Mouse (Mus musculus): Measurements from ENCODE around the gene Sdsl.

Sdsl gene

GRCm38 (mm10) chr5:120456841-120457554 lies 15.6 kb downstream of the Sdsl start:
- no peak for DNase-seq (ENCODE audit: low read depth, low spot score)

DNA sequence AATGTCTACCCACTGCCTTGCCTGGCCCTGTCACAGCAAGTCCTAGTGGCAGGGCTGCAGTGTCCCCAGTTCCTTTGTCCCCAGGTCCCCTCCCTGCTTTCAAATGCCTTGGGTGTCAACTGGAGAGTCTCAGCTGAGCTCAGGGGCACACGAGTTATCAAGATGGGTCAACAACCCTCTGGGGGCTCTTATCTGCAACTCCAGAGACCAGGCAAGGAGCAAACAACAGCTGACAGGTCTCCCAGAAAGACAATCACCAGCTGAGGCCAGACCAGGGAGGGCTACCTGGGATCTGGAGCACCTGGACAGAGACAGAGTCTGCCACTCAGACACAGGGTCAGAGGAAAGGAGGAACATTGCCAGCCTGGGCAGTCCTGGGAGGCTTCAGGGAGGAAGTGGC lies 16.4 kb downstream of the Sdsl start:
- no peak for DNase-seq (ENCODE audit: low read depth, low spot score)

DNA sequence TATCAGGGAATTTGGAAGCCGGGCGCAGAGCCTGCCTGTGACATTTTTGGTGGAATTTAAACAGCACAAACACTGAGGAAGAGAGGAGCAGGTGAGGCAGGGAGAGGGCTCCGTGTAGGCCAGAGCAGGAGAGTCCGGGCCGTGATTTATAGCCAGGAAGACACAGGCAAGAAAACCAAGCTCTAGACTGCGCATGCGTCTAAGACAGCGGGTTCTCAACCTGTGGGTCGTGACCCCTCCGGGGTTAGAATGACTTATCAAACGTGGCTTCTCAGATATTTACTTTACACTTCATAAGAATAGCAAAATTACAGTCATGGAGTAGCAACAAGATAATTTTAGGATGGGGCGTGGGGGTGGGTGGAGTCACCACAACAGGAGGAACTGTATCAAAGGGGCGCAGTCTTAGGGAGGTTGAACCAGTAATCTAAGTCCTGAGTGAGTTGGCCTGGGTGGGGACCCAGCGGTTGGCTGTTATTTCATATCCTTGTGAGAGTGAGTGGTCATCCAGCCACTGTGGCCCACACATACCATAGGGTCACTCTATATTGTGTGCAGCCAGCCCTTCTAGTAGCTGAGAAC lies 17.8 kb downstream of the Sdsl start:
- DNase-seq (ENCODE audit: low read depth, low spot score) = no peak

GRCm38 (mm10) chr5:120447305-120447704 lies 25.3 kb downstream of the Sdsl start:
- no peak for DNase-seq (ENCODE audit: low read depth, low spot score)

- peak; percentile 74 for DNase-seq (ENCODE audit: low read depth, low spot score)
Measured at GRCm38 (mm10) chr5:120440733-120441132, 31.9 kb downstream of the Sdsl start.

- DNase-seq (ENCODE audit: low read depth, low spot score) = no peak
Measured at GRCm38 (mm10) chr5:120439887-120440670, 32.5 kb downstream of the Sdsl start.

DNA sequence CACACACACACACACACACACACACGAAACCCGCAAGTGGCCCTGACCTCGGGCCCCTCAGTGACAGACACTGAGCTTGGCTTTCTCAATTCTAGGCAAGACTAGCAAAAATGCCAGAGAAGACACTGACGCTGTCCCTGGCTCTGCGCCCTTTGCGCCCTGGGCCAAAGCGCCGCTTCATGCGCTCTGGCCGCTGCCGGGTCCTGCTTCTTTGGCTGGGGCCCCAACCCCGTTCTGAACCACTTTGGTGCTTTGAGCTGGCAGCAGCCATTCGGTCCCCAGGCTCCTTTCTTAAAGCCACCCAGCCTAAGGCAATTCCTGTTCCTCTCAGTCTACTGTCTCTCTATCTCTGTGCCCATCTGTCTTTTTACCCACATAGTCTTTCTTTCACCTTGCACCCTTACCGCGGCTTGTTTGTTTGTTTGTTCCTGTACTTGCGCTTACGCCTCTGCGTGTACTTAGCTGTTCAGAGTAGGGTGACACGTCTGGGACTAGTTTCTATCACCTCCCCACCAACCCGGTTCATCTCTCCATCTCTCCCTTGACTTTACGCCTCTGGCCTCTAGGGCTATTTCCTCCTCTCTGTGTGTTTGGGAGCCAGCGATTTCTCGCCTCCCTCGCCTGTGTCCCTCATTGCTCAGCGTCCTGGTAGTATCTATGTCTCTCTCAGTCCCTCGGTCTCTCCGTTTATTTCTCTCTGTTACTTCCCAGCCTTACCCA lies 33.5 kb downstream of the Sdsl start:
- no peak for DNase-seq (ENCODE audit: low read depth, low spot score)

GRCm38 (mm10) chr5:120438469-120438868 lies 34.1 kb downstream of the Sdsl start:
- no peak for DNase-seq (ENCODE audit: low read depth, low spot score)

- no peak for DNase-seq (ENCODE audit: low read depth, low spot score)
Measured at GRCm38 (mm10) chr5:120437986-120438385, 34.6 kb downstream of the Sdsl start.

DNA sequence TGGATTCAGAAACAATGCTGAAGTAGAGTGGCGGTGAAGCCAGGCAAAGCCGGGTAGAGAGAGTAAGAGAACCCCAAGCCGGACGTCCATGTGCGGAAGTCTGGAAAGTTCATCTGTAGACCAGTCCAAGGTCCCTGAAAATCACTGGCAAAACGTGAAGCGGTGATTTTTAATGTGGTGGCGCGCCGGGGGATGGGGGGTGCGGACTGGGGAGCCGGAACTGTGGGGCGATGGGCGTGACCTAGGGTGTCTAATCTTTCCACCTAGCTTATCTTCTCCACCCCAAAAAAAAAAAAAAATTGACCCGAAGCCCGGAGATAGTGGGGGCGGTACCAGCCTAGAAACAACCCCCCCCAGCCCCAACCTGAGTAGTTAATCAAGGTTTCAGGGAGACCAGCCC lies 35.1 kb downstream of the Sdsl start:
- DNase-seq (ENCODE audit: low read depth, low spot score) = peak; percentile 17

DNA sequence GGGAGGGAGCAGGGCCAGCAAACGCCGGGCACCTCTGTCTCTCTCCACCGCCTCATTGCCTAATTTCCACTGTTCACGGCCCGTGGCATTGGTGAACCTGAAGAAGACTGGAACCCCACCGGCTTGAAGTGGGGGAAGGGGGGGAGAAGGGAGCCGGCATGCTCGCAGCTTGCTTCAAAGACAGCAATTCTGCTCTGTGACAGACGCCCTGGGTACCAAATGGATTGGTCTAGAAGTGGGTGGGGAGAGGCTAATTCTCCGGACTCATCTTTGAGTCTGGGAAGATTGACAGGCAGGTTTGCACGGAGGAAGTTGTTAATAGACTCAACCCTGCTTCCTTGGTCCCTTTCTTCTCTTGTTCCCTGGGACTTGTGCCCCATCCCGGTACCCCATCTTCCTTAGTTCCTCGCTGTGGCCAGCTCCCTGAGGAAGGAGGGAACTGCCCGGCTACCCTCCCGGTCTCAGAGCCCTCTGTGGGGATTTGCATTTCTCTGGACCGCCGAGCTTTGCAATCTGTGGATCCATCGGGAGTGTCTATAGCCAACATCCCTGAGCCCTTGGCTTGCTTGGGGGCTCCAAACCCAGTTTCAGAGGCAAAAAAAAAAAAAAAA lies 35.6 kb downstream of the Sdsl start:
- peak; percentile 13 for DNase-seq (ENCODE audit: low read depth, low spot score)

DNA sequence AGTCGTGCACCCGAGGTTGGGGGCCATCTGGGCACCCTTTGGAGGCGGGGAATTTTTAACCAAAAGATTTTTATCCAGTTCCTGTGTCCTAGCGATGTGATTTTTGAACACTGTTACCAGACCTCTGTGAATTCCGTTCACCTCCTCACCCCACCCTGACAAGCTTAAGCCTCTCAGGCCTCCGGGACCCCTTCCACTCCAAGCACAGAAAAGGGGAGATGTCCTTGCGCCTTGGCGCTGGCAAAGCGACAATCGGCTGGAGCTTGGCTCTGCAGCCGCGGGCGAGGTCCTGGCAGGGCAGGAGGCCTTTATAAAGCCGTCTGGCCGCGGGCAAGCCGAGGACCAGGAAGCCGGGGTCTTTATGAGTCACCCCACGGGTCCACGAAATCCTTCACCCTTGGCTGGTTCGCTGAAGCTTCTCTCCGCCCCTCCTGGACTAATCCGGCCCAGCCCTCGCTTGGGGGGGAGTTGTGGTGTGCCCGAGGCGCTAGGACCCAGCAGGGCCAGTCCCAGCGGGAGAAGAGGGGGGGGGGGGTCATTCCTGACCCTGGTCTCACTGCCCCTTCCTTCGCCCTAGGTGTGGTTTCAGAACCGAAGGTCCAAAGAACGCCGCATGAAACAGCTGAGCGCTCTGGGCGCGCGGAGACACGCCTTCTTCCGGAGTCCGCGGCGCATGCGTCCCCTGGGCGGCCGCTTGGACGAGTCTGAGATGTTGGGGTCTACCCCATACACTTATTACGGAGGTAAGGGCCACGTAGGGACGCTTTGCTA lies 36.7 kb downstream of the Sdsl start:
- no peak for DNase-seq (ENCODE audit: low read depth, low spot score)

DNA sequence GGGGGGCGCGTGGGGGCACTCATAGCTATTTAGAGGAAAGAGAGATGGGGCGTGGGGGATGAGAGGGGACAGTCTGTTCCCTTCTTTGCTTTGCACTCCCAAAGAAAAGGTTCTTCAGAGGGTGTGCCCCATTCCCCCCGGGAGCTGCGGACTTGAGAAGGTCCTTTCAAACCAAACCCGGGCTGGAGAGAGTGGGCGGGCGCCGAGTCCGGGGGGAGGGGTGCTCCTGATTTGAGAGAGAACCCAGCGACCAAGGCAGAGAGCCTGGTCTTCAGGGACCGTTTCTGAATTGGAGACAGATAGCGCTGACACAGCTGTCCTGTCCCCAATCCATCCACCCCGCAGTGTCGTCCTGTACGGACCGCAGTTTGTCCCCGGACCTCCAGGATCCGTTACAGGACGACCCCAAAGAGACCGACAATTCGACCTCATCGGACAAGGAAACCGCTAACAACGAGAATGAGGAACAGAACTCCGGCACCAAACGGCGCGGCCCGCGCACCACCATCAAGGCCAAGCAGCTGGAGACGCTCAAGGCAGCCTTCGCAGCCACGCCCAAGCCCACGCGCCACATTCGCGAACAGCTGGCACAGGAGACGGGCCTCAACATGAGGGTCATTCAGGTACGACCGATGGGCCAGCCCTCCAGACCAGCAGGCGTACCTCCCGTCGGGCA lies 37.5 kb downstream of the Sdsl start:
- no peak for DNase-seq (ENCODE audit: low read depth, low spot score)

- no peak for DNase-seq (ENCODE audit: low read depth, low spot score)
Measured at GRCm38 (mm10) chr5:120434231-120434735, 38.3 kb downstream of the Sdsl start.

- DNase-seq (ENCODE audit: low read depth, low spot score) = no peak
Measured at GRCm38 (mm10) chr5:120433135-120433760, 39.4 kb downstream of the Sdsl start.

GRCm38 (mm10) chr5:120432486-120433015 lies 40.1 kb downstream of the Sdsl start:
- no peak for DNase-seq (ENCODE audit: low read depth, low spot score)

DNA sequence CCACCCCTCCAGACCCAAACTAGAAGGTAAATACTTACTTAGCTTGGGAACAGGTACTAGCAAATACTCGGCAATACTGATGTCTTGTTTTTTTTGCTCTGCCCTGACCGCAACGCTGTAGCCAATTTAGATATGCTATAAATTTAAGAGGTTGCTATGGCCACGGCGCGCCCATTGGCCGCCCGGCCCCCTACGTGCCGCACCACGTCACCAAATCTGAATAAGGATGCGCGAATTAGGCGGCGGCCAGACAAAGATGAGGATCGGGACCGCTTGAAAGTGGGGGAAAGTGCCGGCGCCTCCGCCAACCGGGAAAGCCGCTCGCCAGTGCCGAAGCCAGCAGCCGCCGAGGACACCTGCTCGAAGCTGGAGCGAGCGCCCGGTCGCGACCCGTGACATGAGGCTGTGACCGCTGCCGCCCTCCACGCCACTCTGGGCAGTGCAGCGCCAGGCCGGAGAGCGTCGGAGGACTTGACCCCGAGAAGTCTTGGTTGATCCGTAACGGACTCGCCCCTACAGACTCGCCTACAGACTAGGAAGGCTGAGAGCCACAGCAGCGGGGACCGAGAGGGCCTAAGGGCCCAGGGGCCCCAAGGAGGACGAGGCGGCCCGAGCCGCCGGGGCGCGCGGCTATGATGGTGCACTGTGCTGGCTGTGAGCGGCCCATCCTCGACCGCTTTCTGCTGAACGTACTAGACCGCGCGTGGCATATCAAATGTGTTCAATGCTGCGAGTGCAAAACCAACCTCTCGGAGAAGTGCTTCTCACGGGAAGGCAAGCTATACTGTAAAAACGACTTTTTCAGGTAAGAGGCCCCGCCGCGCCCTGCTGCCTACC lies 40.7 kb downstream of the Sdsl start, which contains the start of gene Lhx5:
Gene Lhx5, plus strand, starts transcription at position 51 of the 837 bp plus-strand sequence.
- DNase-seq (ENCODE audit: low read depth, low spot score) = no peak

GRCm38 (mm10) chr5:120431001-120431583 lies 41.5 kb downstream of the Sdsl start:
- no peak for DNase-seq (ENCODE audit: low read depth, low spot score)
